Mouse (Mus musculus) lung, embryonic 14.5 days (tissue): Measurements from ENCODE around the gene Stk39. TPM values are rescaled to one million over a fixed set of nuclear protein-coding genes. Genes with fewer than 3 reads are reported as not detected.

Source experiments
- ATAC-seq: fragments of 200-750 bp; cut with Nextera tagmentation; 2 replicates; pipeline ENCODE4 v1.8.0; 2017; ENCODE audit warnings: mild to moderate bottlenecking, moderate TSS enrichment, moderate library complexity; ENCODE audit not compliant: insufficient read depth
- DNase-seq: peaks from one replicate; pipeline ENCODE4 v3.0.0-alpha.2; 2015
- H3K27ac ChIP-seq: fragments of 300-500 bp; sonication (generic); 2 replicates; pipeline ENCODE4 v1.5.1; 2014; ENCODE audit warnings: low read depth, mild to moderate bottlenecking, moderate library complexity
- H3K27me3 ChIP-seq: fragments of 300-500 bp; sonication (generic); 2 replicates; pipeline ENCODE4 v1.6.1; 2014; ENCODE audit warnings: low read length, control low read depth; ENCODE audit not compliant: insufficient read depth
- H3K36me3 ChIP-seq: fragments of 300-500 bp; sonication (generic); 2 replicates; pipeline ENCODE4 v1.6.1; 2014; ENCODE audit warnings: control low read depth; ENCODE audit not compliant: insufficient read depth
- H3K4me1 ChIP-seq: fragments of 300-500 bp; sonication (generic); 2 replicates; pipeline ENCODE4 v1.6.1; 2014; ENCODE audit warnings: antibody characterized with exemption, control low read depth; ENCODE audit not compliant: insufficient read depth
- H3K4me2 ChIP-seq: fragments of 300-500 bp; sonication (generic); 2 replicates; pipeline ENCODE4 v1.6.1; 2014; ENCODE audit warnings: mild to moderate bottlenecking
- H3K4me3 ChIP-seq: fragments of 300-500 bp; sonication (generic); 2 replicates; pipeline ENCODE4 v1.5.1; 2014; ENCODE audit warnings: low read depth, low read length
- H3K9ac ChIP-seq: fragments of 300-500 bp; sonication (generic); 2 replicates; pipeline ENCODE4 v1.6.1; 2014
- H3K9me3 ChIP-seq: fragments of 300-500 bp; sonication (generic); 2 replicates; pipeline ENCODE4 v1.6.1; 2016; ENCODE audit warnings: low read depth, low read length, control low read depth
- CTCF ChIP-seq: IDR thresholded peaks from 2 replicates; pipeline ENCODE4 v1.5.1; 2016; ENCODE audit warnings: antibody characterized with exemption, low read depth
- WGBS: fragments of 180-500 bp; shearing (Covaris S2); extraction: QIAGEN DNeasy Blood & Tissue Kit; methylation state at CpG from one replicate; pipeline ENCODE4 v1.1.7; 2014; 5-methylcytosine and 5-hydroxymethylcytosine counted together
- polyA plus RNA-seq: library from polyadenylated mRNA; unstranded; fragments of >200 nt; fragmentation: Nextera tagmentation; extraction: Ambion mirVana; gene quantifications from 2 replicates; pipeline ENCODE4 v1.2.1, GENCODE M21; 2014

The Stk39 gene
- polyA plus RNA-seq, 1 experiment from 2014 or later: 27.6 TPM

- peaks cover 5% of the 10 kb centered on the region for H3K36me3 ChIP-seq
- no peak overlapping the region for H3K27ac ChIP-seq
- WGBS: 84% methylated on average over 4 of the region's 4 CpGs
- ATAC-seq: no peak
- no peak overlapping the region for H3K4me2 ChIP-seq
- H3K9me3 ChIP-seq: no peaks in the 10 kb centered on the region
- H3K4me3 ChIP-seq: no peak overlapping the region
- DNase-seq: no peak
- TF ChIP-seq CTCF: no peak
- H3K27me3 ChIP-seq: no peaks in the 10 kb centered on the region
- H3K9ac ChIP-seq: no peak overlapping the region
- no peaks in the 10 kb centered on the region for H3K4me1 ChIP-seq
Measured at GRCm38 (mm10) chr2:68363159-68363558, 108.9 kb downstream of the Stk39 start.

DNA sequence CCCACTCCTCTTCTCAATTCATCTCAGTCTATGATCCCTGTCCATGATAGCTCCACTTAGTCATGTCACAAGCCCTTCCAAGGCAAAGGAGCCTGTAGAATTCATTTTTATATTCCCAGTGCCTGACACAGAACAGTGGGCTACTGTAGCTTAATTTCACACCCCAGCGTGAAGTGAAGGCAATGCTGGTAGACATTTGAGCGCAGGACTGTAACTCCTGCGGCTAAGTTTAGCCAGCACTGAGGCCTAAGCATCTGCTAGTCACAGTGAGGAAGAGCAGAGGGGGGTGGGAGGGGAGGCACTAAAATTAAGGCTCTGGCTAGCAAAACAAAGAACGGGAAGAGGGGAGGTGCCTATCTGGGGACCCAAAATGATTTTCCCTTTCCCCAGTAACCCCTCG, 110.4 kb downstream of the Stk39 start:
- WGBS: 60% methylated on average over 5 of the region's 5 CpGs
- Histone ChIP-seq H3K4me1 (no peaks in the 10 kb centered on the region), H3K4me2 (no peak overlapping the region), H3K27me3 (no peaks in the 10 kb centered on the region), H3K9ac (no peak overlapping the region), H3K9me3 (no peaks in the 10 kb centered on the region), H3K36me3 (peaks cover 12% of the 10 kb centered on the region), H3K27ac (no peak overlapping the region), H3K4me3 (no peak overlapping the region)
- ATAC-seq (no peak), DNase-seq (no peak)
- no peak for TF ChIP-seq CTCF

GRCm38 (mm10) chr2:68350621-68351020, 121.4 kb downstream of the Stk39 start:
- Histone ChIP-seq H3K36me3 (no peaks in the 10 kb centered on the region; the same call in 1 of the 2 replicates), H3K4me1 (no peaks in the 10 kb centered on the region), H3K27me3 (no peaks in the 10 kb centered on the region), H3K9ac (no peak overlapping the region), H3K4me3 (no peak overlapping the region), H3K9me3 (no peaks in the 10 kb centered on the region), H3K4me2 (no peak overlapping the region), H3K27ac (no peak overlapping the region)
- 7% methylated on average over 6 of the region's 6 CpGs for WGBS
- ATAC-seq (peak; percentile 61), DNase-seq (peak; percentile 87)
- TF ChIP-seq CTCF: peak; percentile 86

DNA sequence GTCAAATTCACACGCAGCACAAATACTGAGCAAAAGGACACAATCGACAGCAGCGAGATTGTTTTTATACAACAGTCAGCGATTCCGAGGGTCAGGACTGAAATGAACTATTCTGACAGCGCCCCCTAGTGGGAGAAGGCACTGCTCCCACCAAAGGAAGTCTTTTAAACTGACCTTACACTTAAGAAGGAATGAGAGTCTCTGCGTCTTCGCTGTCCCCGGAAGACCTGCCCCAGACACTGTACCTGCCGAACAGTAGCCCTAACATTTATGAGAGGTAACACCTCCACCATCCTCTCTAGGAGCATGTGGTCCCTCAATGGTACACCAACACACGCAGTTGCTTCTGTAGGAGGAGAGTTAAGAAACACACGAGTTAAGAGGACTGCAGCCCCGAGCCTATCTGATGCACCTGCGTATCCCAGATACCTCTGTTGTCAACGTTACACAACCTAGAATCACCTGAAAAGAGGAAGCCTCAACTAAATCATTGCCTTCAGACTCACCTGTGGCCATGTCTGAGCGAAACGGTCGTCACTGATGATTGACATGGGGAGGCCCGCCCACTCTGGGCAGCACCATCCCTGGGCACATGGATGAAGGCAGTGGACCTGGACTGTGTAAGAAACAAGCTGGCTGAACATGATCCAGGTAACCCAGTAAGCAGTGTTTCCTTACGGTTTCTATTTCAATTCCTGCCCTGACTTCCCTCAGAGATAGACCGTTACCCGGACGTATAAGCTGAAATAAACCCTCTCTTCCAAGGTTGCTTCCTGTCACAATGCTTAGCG, 122.3 kb downstream of the Stk39 start:
- H3K9me3 ChIP-seq: no peaks in the 10 kb centered on the region
- TF ChIP-seq CTCF: peak; percentile 87
- H3K27ac ChIP-seq: no peak overlapping the region
- DNase-seq (peak; percentile 94), ATAC-seq (peak; percentile 53)
- no peaks in the 10 kb centered on the region for H3K4me1 ChIP-seq
- H3K36me3 ChIP-seq: no peaks in the 10 kb centered on the region
- no peak overlapping the region for H3K4me3 ChIP-seq
- 53% methylated on average over 24 of the region's 24 CpGs for WGBS
- no peak overlapping the region for H3K9ac ChIP-seq
- H3K4me2 ChIP-seq: peak overlapping the region; percentile 36; the same call in 1 of the 2 replicates
- H3K27me3 ChIP-seq: no peaks in the 10 kb centered on the region

DNA sequence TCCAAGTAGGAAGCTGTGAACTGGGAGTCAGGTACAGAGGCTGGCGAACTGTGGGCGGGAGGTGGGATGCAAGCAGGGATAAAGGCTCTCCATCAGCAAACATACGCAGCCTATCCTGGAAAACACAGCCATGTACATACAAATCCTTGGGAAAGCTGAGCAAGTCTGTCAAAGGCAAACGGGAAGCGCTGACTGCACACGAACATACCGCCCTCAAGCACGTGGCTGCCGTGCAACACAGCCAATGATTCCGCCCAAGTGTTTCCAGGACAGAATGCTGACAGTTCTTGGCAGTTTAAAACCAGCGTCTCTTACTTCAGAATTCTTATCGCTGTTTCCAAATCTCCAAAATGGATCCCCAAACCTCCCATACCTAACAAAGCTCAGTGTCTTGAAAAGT, 123.1 kb downstream of the Stk39 start:
- no peak for DNase-seq
- H3K9ac ChIP-seq: no peak overlapping the region
- 80% methylated on average over 12 of the region's 12 CpGs for WGBS
- H3K4me3 ChIP-seq: no peak overlapping the region
- ATAC-seq: no peak
- H3K36me3 ChIP-seq: no peaks in the 10 kb centered on the region
- no peak overlapping the region for H3K27ac ChIP-seq
- H3K4me2 ChIP-seq: no peak overlapping the region
- H3K4me1 ChIP-seq: no peaks in the 10 kb centered on the region
- no peaks in the 10 kb centered on the region for H3K27me3 ChIP-seq
- H3K9me3 ChIP-seq: no peaks in the 10 kb centered on the region
- no peak for TF ChIP-seq CTCF

GRCm38 (mm10) chr2:68346606-68347237, 125.3 kb downstream of the Stk39 start:
- Histone ChIP-seq H3K4me3 (no peak overlapping the region), H3K36me3 (0 out of 2 replicates have a peak, but pooled peaks cover 3% of the 10 kb centered on the region), H3K9me3 (no peaks in the 10 kb centered on the region), H3K4me2 (no peak overlapping the region), H3K4me1 (no peaks in the 10 kb centered on the region), H3K9ac (no peak overlapping the region), H3K27me3 (no peaks in the 10 kb centered on the region), H3K27ac (no peak overlapping the region)
- TF ChIP-seq CTCF: no peak
- WGBS: 58% methylated on average over 8 of the region's 8 CpGs
- DNase-seq (peak; percentile 32), ATAC-seq (no peak)

DNA sequence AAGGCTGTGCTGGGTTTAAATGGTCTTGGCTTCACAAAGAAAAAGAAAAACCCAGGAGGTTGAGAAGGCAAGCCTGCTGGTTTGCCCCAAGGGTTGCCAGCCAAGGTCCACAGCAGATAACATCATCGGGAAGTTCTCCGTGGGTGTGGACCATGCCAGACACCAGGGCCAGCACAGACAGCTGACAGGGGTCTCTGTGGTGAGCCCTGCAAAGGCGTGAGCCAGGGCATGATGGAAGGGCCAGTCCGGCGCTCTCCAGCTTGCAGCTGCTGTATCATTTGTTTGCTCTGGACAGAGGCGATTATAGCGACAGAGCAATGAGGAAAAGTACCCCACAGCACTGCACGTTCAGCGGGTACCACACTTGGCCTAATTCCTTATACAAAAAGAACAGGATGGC, 126.8 kb downstream of the Stk39 start:
- no peak overlapping the region for H3K9ac ChIP-seq
- ATAC-seq (no peak), DNase-seq (no peak)
- H3K4me1 ChIP-seq: no peaks in the 10 kb centered on the region
- 61% methylated on average over 9 of the region's 9 CpGs for WGBS
- H3K36me3 ChIP-seq: 0 out of 2 replicates have a peak, but pooled peaks cover 3% of the 10 kb centered on the region
- H3K9me3 ChIP-seq: no peaks in the 10 kb centered on the region
- H3K4me2 ChIP-seq: no peak overlapping the region
- no peak for TF ChIP-seq CTCF
- H3K27ac ChIP-seq: no peak overlapping the region
- H3K4me3 ChIP-seq: no peak overlapping the region
- H3K27me3 ChIP-seq: no peaks in the 10 kb centered on the region
